Mouse (Mus musculus) B cell, adult 67 days (primary cell): ENCODE results near the gene Abcb4. TPM values are rescaled to one million over a fixed set of nuclear protein-coding genes. Genes with fewer than 3 reads are reported as not detected.

Experiments used
- total RNA-seq, 2 experiments: library from RNA; stranded (reverse); gene quantifications; 4 replicates each; pipeline ENCODE4 v1.2.4; 2023

Gene Abcb4
- 1 to 10 TPM; 6.6 to 8.4 TPM for total RNA-seq

DNA sequence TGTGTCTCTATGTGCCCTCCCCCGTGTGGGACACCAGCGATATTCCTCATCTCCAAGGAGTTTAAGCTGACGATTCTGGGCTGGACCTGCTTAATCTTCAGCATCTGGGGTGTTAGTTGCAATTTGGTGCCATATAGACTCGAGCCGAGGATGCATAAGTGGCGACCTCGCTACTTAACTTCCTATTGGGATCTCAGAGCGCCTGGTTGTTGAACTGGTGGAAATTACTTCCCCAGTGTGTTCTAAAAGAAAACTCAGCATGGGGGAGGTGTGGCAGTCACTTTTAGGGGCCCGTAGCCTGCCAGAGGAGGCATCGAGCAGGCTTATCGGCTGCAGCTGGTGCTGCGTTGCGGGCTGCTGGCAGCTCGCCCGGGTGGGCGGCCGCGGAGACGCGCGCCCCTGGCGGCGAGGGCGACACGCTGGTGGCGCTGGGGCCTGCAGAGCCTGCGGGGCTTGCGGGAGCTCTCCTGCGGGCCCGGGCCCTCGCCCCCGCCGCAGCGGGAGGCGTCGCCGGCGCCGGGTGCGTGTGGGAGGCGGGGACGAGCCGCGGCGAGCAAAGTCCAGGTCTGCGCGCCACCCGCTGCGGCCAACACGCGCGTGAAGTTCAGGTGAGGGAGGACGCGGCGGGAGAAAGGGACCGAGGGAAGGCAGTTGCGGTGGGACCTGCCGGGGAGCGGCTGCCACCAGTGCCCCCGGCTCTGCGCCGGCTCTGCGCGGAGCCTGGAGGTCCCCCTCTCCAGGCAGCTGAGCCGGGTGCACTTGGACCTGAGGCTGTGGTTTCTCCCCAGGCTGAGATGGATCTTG is at the start of gene Abcb4:
Abcb4 (plus strand) TSS at position 418 of the 804 bp plus-strand sequence.

GRCm38 (mm10) chr5:8996686-8997512 is 103.4 kb downstream of the Abcb4 start, which contains the start of gene Crot:
TSS of gene Crot (minus strand) at chr5:8997324.

Other genes starting within 250 kb of the Abcb4 start
- 1 to 10 TPM; 3.3 to 3.7 TPM for gene Abcb1a, start 233.6 kb upstream of the Abcb4 start, total RNA-seq
- gene Abcb1b, start 95.6 kb upstream of the Abcb4 start, total RNA-seq = 1 to 10 TPM; 1.8 to 2.3 TPM
- 10 to 100 TPM; 23.7 to 24.1 TPM for gene Crot, start 103.6 kb downstream of the Abcb4 start, total RNA-seq
- gene Tmem243, start 207.0 kb downstream of the Abcb4 start, total RNA-seq = 100 to 1,000 TPM; 147 to 156 TPM